Mouse (Mus musculus) lung, adult 18-20 months (tissue): Measurements from ENCODE around the gene Gpx5.
"Not testable (repeated sequence)": the region's sequence is repeated elsewhere in the genome, so short reads cannot be mapped to it uniquely, and the experiment has no call there.

Source experiments
- DNase-seq, 2 experiments: peaks; one replicate each; pipeline ENCODE4 v3.0.0; 2022; ENCODE audit warnings: mixed read lengths in 2 of 2

The Gpx5 gene

GRCm38 (mm10) chr13:21264366-21264765 lies 28.2 kb downstream of the Gpx5 start:
- DNase-seq, result no peak

GRCm38 (mm10) chr13:21263910-21264309 lies 28.6 kb downstream of the Gpx5 start:
- no peak for DNase-seq

GRCm38 (mm10) chr13:21262787-21263461 lies 29.6 kb downstream of the Gpx5 start:
- DNase-seq, result no peak

- DNase-seq, result no peak
These were observed 32.2 kb downstream of the Gpx5 start for GRCm38 (mm10) chr13:21260289-21260688.

- DNase-seq, result no peak
These were observed 32.8 kb downstream of the Gpx5 start for GRCm38 (mm10) chr13:21259677-21260113.

- no peak for DNase-seq
These were observed 33.3 kb downstream of the Gpx5 start for GRCm38 (mm10) chr13:21259171-21259631.

- no peak for DNase-seq
These were observed 34.0 kb downstream of the Gpx5 start for GRCm38 (mm10) chr13:21258524-21258923.

- DNase-seq, result no peak
These were observed 38.5 kb downstream of the Gpx5 start for GRCm38 (mm10) chr13:21253986-21254385.

- DNase-seq, result no peak
These were observed 39.0 kb downstream of the Gpx5 start for GRCm38 (mm10) chr13:21253569-21253968.

GRCm38 (mm10) chr13:21253040-21253439 lies 39.5 kb downstream of the Gpx5 start:
- DNase-seq, result no peak

GRCm38 (mm10) chr13:21250074-21250681 lies 42.4 kb downstream of the Gpx5 start:
- DNase-seq, result no peak

GRCm38 (mm10) chr13:21249022-21249421 lies 43.5 kb downstream of the Gpx5 start:
- no peak for DNase-seq

GRCm38 (mm10) chr13:21246276-21246675 lies 46.3 kb downstream of the Gpx5 start:
- DNase-seq, result no peak

- not testable (repeated sequence) for DNase-seq
These were observed 47.6 kb downstream of the Gpx5 start for GRCm38 (mm10) chr13:21244967-21245366.

- no peak for DNase-seq
These were observed 48.4 kb downstream of the Gpx5 start for GRCm38 (mm10) chr13:21244089-21244488.

GRCm38 (mm10) chr13:21243196-21243595 lies 49.3 kb downstream of the Gpx5 start:
- DNase-seq, result no peak

GRCm38 (mm10) chr13:21242408-21243125 lies 50.0 kb downstream of the Gpx5 start:
- DNase-seq, result no peak

GRCm38 (mm10) chr13:21240788-21241187 lies 51.7 kb downstream of the Gpx5 start:
- DNase-seq, result no peak

GRCm38 (mm10) chr13:21237161-21237560 lies 55.4 kb downstream of the Gpx5 start:
- DNase-seq, result no peak

- DNase-seq, result no peak
These were observed 55.8 kb downstream of the Gpx5 start for GRCm38 (mm10) chr13:21236714-21237113.
